Mouse (Mus musculus): ENCODE data around the gene Slc17a3. TPM values are rescaled to one million over a fixed set of nuclear protein-coding genes. Genes with fewer than 3 reads are reported as not detected.

Gene Slc17a3
- polyA plus RNA-seq, 1 experiment: not detected

DNA sequence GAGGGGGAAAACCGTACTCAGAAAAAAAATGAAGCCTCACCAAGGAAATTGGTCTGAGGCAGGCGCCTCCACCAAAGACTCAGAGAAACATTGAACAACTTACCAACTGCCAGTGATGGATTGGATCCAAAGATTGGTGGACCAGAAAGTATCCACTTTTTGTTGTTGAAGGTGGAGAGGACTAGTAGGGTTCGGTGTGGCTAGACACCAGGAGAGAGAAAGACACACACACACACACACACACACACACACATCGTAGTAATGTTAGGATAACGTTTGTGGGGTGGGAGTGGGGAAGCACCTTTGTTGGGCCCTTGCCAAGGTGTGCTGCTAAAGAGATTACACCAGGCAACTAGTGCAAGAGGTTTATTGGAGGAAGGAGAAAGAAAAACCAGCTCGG is 27.8 kb downstream of the Slc17a3 start:
- TF ChIP-seq POLR2A (IDR thresholded peaks at IDR 0.05; ENCODE audit: insufficient read depth, low read depth, low read length) (no peak), CTCF (IDR thresholded peaks at IDR 0.05; ENCODE audit: insufficient read depth, low read depth, low read length) (no peak)
- no peak overlapping the region for H3K27ac ChIP-seq (ENCODE audit: insufficient read depth, low read depth, low read length)
- H3K4me1 ChIP-seq (ENCODE audit: control insufficient read depth, insufficient read depth, low read length): no peaks in the 10 kb centered on the region
- 84% methylated on average over 6 of the region's 6 CpGs for WGBS
- no peak overlapping the region for H3K4me3 ChIP-seq (ENCODE audit: insufficient read depth, low read depth, low read length)

DNA sequence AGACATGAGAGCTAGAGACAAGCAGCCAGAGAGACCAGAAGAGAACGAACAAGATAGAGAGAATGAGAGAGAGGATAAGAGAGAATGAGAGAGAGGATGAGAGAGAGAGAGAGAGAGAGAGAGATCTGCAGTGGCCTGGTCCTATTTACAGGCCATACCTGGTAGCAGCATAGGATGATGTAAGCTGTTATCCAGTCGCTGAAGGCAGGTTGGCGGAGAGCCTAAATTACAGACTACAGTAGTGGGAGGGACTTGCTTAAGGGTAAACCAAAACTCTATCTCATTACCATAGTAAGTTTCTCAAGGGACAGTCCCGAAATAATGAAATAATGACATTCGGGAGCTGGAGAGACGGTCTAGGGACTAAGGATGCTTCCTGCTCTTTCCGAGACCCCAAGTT is 28.2 kb downstream of the Slc17a3 start, which contains the start of gene Slc17a1:
Slc17a1 (plus strand) TSS at position 346 of the 400 bp plus-strand sequence.
- Histone ChIP-seq H3K27ac (ENCODE audit: insufficient read depth, low read depth, low read length) (no peak within 1 kb of the TSS), H3K4me3 (ENCODE audit: insufficient read depth, low read depth, low read length) (no peak within 1 kb of the TSS), H3K4me1 (ENCODE audit: control insufficient read depth, insufficient read depth, low read length) (no peaks in the 10 kb centered on the region)
- 82% methylated on average over 7 of the region's 7 CpGs for WGBS
- no peak for TF ChIP-seq CTCF (IDR thresholded peaks at IDR 0.05; ENCODE audit: insufficient read depth, low read depth, low read length)
- no peak for TF ChIP-seq POLR2A (IDR thresholded peaks at IDR 0.05; ENCODE audit: insufficient read depth, low read depth, low read length)

DNA sequence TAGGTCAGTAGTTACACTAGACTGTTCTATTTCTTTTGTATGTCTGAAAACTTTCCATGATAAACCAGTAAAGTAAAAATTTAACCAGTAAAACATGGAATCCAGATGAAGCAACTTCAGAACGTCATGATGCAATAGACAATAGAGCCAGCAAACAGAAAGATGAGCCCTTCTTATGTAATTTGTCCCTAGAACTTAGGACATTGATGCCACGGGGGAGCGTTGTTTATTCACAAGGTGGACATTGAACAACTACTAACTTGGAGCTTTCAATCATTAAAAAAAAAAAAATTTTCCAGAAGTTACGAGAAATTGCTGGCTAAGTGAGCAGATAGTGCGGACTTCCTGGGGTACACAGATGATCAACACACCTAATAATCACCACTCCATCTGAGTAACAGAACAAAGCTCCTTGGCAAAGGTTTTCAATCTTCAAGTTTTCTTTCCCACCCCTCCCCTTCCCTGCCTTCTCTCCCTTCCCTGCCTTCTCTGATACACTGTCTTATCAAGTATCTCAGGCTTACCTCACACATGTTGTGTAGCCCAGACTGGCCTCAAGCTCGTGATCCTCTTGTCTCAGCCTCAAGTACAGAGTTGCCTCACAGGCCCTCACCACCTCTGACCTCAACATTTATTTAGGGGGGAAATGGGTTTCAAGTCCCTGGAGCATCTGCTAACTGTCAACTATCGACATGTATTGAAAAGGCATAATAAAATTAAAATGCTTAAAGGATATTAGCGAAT is 29.7 kb downstream of the Slc17a3 start:
- no peak overlapping the region for H3K27ac ChIP-seq (ENCODE audit: insufficient read depth, low read depth, low read length)
- 93% methylated on average over 8 of the region's 8 CpGs for WGBS
- no peaks in the 10 kb centered on the region for H3K4me1 ChIP-seq (ENCODE audit: control insufficient read depth, insufficient read depth, low read length)
- TF ChIP-seq POLR2A (IDR thresholded peaks at IDR 0.05; ENCODE audit: insufficient read depth, low read depth, low read length) (no peak), CTCF (IDR thresholded peaks at IDR 0.05; ENCODE audit: insufficient read depth, low read depth, low read length) (no peak)
- no peak overlapping the region for H3K4me3 ChIP-seq (ENCODE audit: insufficient read depth, low read depth, low read length)

DNA sequence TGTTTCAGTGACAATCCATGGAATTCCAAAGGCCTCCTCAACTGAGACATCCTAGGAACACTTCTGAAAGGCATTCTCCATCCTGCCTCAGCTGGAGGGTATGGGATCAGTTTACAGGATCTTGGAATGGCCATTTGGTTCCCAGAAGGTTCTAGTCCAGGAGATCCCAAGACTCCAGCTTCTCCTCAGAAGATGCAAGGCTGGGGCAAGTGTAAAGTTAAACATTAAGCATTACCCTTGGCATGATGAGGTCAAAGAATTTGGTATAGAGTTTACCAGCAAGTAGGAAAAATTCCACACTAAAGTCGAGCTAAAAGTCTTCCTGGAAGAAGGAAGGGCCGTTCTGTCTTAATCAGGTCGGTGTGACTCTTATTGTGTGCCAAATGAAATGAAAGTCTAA is 30.8 kb downstream of the Slc17a3 start:
- TF ChIP-seq POLR2A (IDR thresholded peaks at IDR 0.05; ENCODE audit: insufficient read depth, low read depth, low read length): no peak
- no peak for TF ChIP-seq CTCF (IDR thresholded peaks at IDR 0.05; ENCODE audit: insufficient read depth, low read depth, low read length)
- H3K4me1 ChIP-seq (ENCODE audit: control insufficient read depth, insufficient read depth, low read length): no peaks in the 10 kb centered on the region
- WGBS: 88% methylated on average over 3 of the region's 3 CpGs
- no peak overlapping the region for H3K27ac ChIP-seq (ENCODE audit: insufficient read depth, low read depth, low read length)
- no peak overlapping the region for H3K4me3 ChIP-seq (ENCODE audit: insufficient read depth, low read depth, low read length)

DNA sequence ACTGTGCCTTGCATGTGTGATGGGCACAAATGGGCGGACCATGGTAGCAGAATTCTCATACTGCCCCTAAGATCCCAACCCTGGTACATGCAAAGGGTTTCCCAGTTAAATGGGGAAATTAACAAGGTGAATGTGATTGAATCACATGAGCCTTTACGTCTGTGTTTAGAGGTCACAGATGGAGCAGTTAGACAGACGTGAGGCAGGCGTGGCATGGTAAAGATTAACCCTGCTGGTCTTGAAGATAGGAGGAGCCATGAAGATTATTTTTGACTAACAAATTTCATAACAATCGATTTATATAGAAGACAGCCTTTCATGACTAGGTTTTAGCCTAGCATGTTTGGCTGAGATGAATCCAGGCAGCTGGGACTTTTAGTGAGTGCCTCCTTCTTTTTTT is 33.9 kb downstream of the Slc17a3 start:
- H3K4me1 ChIP-seq (ENCODE audit: control insufficient read depth, insufficient read depth, low read length): no peaks in the 10 kb centered on the region
- TF ChIP-seq POLR2A (IDR thresholded peaks at IDR 0.05; ENCODE audit: insufficient read depth, low read depth, low read length): no peak
- no peak for TF ChIP-seq CTCF (IDR thresholded peaks at IDR 0.05; ENCODE audit: insufficient read depth, low read depth, low read length)
- WGBS: 92% methylated on average over 5 of the region's 5 CpGs
- H3K4me3 ChIP-seq (ENCODE audit: insufficient read depth, low read depth, low read length): no peak overlapping the region
- no peak overlapping the region for H3K27ac ChIP-seq (ENCODE audit: insufficient read depth, low read depth, low read length)

DNA sequence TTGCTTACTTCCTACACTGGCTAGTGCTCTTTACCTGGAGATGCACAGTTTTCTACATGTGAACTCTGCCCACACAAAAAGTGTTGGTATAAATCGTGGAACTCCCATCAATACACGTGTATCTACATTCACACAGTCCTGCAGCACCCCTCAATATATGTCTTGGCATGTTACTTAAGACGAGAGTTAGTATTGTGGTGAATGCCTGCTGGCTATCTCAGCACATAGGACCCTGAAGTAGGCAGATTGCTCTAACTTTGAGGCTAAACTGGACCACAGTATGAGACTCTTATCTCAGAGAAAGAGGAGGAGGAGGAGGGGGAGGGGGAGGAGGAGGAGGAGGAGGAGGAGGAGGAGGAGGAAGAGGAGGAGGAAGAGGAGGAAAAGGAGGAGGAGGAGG is 39.9 kb downstream of the Slc17a3 start:
- Histone ChIP-seq H3K27ac (ENCODE audit: insufficient read depth, low read depth, low read length) (no peak overlapping the region), H3K4me3 (ENCODE audit: insufficient read depth, low read depth, low read length) (no peak overlapping the region), H3K4me1 (ENCODE audit: control insufficient read depth, insufficient read depth, low read length) (no peaks in the 10 kb centered on the region)
- TF ChIP-seq CTCF (IDR thresholded peaks at IDR 0.05; ENCODE audit: insufficient read depth, low read depth, low read length) (no peak), POLR2A (IDR thresholded peaks at IDR 0.05; ENCODE audit: insufficient read depth, low read depth, low read length) (no peak)
- 82% methylated on average over 3 of the region's 3 CpGs for WGBS

DNA sequence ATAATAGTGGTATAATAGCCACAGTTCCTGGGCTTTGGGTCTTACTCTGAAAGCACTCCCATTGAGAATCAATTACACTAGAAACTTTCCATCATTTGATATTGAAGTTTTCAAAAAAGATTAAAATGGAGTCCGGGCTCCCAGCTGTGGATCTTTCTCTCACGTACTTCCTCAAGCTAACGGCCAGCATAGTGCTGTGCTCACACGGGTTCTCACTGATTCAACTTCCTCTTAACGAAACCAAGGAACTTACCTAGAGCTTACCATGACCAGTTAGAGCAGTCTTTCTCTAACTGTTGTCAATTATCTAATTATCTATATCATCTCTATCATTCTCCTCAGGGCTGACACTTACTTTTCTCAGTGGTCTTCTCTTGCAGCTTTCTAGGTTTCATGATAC is 40.4 kb downstream of the Slc17a3 start:
- TF ChIP-seq POLR2A (IDR thresholded peaks at IDR 0.05; ENCODE audit: insufficient read depth, low read depth, low read length) (no peak), CTCF (IDR thresholded peaks at IDR 0.05; ENCODE audit: insufficient read depth, low read depth, low read length) (no peak)
- 80% methylated on average over 5 of the region's 5 CpGs for WGBS
- H3K4me1 ChIP-seq (ENCODE audit: control insufficient read depth, insufficient read depth, low read length): no peaks in the 10 kb centered on the region
- no peak overlapping the region for H3K4me3 ChIP-seq (ENCODE audit: insufficient read depth, low read depth, low read length)
- no peak overlapping the region for H3K27ac ChIP-seq (ENCODE audit: insufficient read depth, low read depth, low read length)

DNA sequence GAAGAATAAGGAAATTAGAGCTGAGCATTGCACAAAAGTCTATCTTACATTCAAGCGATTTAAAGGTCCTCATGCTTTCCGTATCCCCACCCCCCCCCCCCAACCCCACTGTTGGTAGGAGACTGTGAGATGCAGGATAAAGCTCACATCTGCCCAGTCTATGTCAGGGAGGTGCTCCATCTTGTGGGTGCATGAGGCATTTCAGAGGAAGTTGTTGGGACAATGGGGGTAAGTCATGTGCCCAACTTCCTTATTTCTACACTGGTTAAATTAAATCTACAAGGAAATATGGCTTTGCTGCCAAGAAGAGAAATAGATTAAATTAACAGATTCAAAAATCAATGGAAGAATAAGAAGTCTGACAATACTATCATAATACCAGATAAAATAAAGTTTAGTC is 46.3 kb downstream of the Slc17a3 start:
- Histone ChIP-seq H3K27ac (ENCODE audit: insufficient read depth, low read depth, low read length) (no peak overlapping the region), H3K4me1 (ENCODE audit: control insufficient read depth, insufficient read depth, low read length) (no peaks in the 10 kb centered on the region), H3K4me3 (ENCODE audit: insufficient read depth, low read depth, low read length) (no peak overlapping the region)
- TF ChIP-seq POLR2A (IDR thresholded peaks at IDR 0.05; ENCODE audit: insufficient read depth, low read depth, low read length): no peak
- TF ChIP-seq CTCF (IDR thresholded peaks at IDR 0.05; ENCODE audit: insufficient read depth, low read depth, low read length): no peak
- WGBS: 26% methylated on average over 2 of the region's 2 CpGs

DNA sequence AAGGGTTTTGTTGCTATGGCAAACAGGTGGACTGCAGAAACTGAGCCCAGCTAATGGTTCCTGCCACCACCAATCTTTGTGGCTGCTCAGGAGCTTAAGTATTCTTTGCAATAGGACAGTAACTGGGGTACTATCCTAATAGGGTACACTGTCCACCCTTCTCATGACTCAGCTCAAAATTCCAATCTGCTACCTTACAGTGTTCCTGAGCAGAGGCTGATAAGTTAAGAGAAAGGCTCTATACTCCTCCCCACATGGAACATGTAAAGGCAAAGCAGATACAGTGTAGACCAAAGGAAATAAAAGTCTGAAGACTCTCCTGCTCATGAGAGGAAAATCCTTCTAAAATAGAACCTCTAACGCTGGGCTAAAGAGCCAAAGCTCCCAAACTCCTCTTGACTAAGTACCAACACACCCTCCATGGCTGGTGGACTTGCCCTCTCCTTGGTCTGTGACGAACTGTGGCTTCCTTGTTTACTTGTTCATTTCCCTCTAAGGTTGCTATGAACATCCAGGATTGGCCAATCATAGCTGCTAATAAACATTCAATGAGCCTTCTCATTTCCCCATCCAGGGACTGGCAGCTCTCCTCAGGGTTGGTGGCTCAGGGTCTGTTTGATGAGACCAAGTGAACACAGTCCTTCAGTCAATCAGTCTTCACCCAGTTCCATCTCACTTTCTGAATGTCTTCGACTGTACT is 47.9 kb downstream of the Slc17a3 start:
- no peaks in the 10 kb centered on the region for H3K4me1 ChIP-seq (ENCODE audit: control insufficient read depth, insufficient read depth, low read length)
- H3K4me3 ChIP-seq (ENCODE audit: insufficient read depth, low read depth, low read length): no peak overlapping the region
- TF ChIP-seq CTCF (IDR thresholded peaks at IDR 0.05; ENCODE audit: insufficient read depth, low read depth, low read length) (no peak), POLR2A (IDR thresholded peaks at IDR 0.05; ENCODE audit: insufficient read depth, low read depth, low read length) (no peak)
- H3K27ac ChIP-seq (ENCODE audit: insufficient read depth, low read depth, low read length): no peak overlapping the region
- WGBS: 90% methylated on average over 3 of the region's 3 CpGs

Data from olfactory bulb, adult 2 months (tissue).